Mouse (Mus musculus) granulocyte monocyte progenitor cell, adult 5-6 weeks (primary cell): ENCODE results near the gene Zfp961. TPM values are rescaled to one million over a fixed set of nuclear protein-coding genes. Genes with fewer than 3 reads are reported as not detected.
"Not testable (repeated sequence)": the region's sequence is repeated elsewhere in the genome, so short reads cannot be mapped to it uniquely, and the experiment has no call there.

Source experiments
- ATAC-seq: replicated peaks from 2 replicates; pipeline ENCODE4 v1.8.0; 2016; ENCODE audit warnings: mild to moderate bottlenecking, moderate TSS enrichment, inconsistent platforms; ENCODE audit not compliant: poor library complexity, severe bottlenecking
- total RNA-seq, 2 experiments: library from RNA; stranded (forward) in 1 of 2; stranded (reverse) in 1 of 2; fragments of 200-712, 200-1000 nt in 1 of 2; fragments of >200 nt in 1 of 2; fragmentation: Nextera tagmentation in 1 of 2; gene quantifications; 2 replicates each; pipeline ENCODE4 v1.2.3; 2014 to 2017

The Zfp961 gene
- total RNA-seq, 2 experiments from 2014 or later, result 31.3 to 34.4 TPM

- not testable (repeated sequence) for ATAC-seq
These were observed 62.8 kb downstream of the Zfp961 start for GRCm38 (mm10) chr8:72013506-72014228.

DNA sequence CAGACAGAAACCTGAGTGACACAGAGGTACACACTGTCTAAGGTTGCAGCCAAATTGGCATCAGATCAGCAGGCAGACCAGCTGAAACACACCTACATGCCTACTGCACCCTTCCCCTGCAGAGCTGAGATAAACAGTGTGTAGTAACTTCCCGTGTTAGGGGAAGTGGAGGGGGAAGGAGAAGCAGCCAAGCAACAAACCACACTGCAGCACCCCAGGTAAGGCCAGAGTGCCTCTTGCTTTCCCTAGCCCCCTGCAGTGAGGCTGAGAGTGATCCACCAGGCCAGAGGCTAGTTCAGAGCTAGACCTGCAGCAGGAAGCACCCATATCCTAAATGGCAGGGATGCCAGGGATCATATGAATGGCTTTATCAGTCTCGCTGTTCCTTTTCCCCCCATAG is 66.5 kb downstream of the Zfp961 start:
- ATAC-seq, result peak; percentile 93

DNA sequence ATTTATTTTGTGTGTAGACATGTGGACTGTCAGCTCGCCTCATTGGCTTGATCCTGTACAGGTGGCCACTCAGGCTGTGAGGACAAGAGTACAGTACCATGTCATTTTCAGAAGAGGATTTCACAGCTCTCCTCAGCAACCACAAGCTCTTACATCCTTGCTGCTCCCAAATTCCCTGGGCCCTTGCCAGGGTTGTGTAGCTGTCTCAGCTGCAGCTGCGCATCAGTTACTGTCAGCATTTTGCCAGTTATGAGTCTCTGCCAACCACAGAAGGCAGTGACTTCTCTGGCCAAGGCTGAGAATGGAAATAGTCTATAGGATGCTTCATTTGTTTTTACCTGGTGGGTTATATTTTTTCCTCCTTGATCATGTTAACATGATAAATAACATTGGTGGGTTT is 67.3 kb downstream of the Zfp961 start:
- ATAC-seq, result no peak

- not testable (repeated sequence) for ATAC-seq
These were observed 68.2 kb downstream of the Zfp961 start for GRCm38 (mm10) chr8:72019022-72019421.

DNA sequence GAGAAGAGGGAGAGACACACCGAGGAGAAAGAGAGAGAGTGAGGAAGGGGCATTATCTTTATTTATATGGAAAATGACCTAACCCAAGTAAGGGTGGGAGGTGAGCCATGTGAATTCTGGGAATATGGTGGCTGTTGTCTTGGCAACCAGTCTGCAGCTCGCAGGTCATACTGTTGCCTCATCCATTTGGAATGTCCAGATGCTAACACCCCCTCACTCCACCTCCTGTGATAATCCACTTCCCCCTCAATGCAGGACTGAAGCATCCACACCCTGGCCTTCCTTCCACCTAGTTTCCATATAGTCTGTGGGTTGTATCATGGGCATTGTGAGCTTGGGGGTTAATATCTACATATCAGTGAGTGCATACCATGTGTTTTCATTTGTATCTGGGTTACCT is 69.0 kb downstream of the Zfp961 start:
- ATAC-seq, result no peak

DNA sequence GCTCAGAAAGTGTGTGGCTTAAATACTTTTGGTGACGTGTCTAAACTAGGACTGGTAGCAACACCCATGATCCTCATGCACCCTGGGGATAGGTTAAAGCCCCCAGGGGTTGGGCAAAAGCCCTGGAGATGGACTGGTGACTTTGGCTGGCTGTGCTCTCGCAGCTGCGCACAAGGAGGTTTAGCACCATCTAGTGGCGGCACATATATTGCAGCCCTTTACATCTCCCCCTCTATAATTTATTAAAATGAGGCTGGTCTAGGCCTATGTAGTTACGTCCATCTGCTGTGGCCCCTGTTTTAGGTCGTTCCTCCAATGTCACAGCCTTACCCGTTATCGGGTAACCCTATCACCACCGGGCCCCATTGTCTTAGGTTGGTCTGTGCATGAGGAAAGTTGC is 74.0 kb downstream of the Zfp961 start:
- ATAC-seq, result not testable (repeated sequence)

DNA sequence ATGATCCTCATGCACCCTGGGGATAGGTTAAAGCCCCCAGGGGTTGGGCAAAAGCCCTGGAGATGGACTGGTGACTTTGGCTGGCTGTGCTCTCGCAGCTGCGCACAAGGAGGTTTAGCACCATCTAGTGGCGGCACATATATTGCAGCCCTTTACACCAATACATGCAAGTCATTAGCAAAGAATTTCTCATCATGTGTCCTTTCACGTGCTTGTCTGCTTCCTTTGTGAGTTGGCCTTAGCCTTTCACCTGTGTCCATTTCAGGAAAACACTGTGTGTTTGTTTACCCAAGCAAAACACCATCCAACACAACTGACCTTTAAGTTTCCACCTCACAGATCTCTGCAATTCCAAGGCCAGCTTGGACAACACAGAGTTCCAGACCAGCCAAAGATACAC is 82.1 kb downstream of the Zfp961 start:
- peak; percentile 52 for ATAC-seq

- not testable (repeated sequence) for ATAC-seq
These were observed 90.1 kb downstream of the Zfp961 start, which contains the start of gene Olfr372 for GRCm38 (mm10) chr8:72040918-72041317. TSS of gene Olfr372 (plus strand) at chr8:72041218.

DNA sequence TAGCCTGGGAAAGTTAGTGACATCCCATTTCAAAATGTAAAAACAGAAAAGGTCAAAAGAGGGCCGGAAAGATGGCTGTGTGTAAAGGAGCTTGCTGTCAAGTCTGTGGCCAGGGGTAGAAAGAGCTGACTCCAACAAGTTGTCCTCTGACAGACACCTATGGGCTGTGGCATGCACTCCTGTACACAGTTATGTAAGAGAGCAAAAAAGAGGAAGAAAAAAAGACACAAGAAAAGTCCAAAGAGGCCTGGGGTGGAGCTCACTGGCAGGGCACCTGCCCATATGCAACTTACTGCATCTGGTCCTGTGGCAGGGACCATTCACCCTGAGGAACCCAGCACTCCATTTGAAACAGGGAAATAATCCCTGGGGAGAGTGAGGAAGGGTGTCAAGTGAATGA is 91.7 kb downstream of the Zfp961 start:
- ATAC-seq, result peak; percentile 76

Other genes starting within 250 kb of the Zfp961 start
- 1.4 TPM in 1 of 2 replicates, not detected in the other for gene B3gnt3, start 249.2 kb upstream of the Zfp961 start, total RNA-seq (2014; fragmentation: Nextera tagmentation)
- gene B3gnt3, start 249.2 kb upstream of the Zfp961 start, total RNA-seq (2017), result 0.39 TPM in 1 of 2 replicates, not detected in the other
- 62.4 and 98.0 TPM in 2 replicates for gene Fcho1, start 225.3 kb upstream of the Zfp961 start, total RNA-seq (2014; fragmentation: Nextera tagmentation)
- gene Fcho1, start 225.3 kb upstream of the Zfp961 start, total RNA-seq (2017), result 39.8 and 76.7 TPM in 2 replicates
- 6.2 and 11.9 TPM in 2 replicates for gene Zfp709, start 69.0 kb upstream of the Zfp961 start, total RNA-seq (2014; fragmentation: Nextera tagmentation)
- gene Zfp709, start 69.0 kb upstream of the Zfp961 start, total RNA-seq (2017), result 8.3 and 9.8 TPM in 2 replicates
- 2.5 and 4.3 TPM in 2 replicates for gene Zfp882, start 42.4 kb upstream of the Zfp961 start, total RNA-seq (2014; fragmentation: Nextera tagmentation)
- 6.1 and 6.6 TPM in 2 replicates for gene Zfp882, start 42.4 kb upstream of the Zfp961 start, total RNA-seq (2017)
- 10.4 and 15.0 TPM in 2 replicates for gene Zfp617, start 42.4 kb upstream of the Zfp961 start, total RNA-seq (2014; fragmentation: Nextera tagmentation)
- 11.2 and 12.1 TPM in 2 replicates for gene Zfp617, start 42.4 kb upstream of the Zfp961 start, total RNA-seq (2017)
- gene Cyp4f18, start 58.6 kb downstream of the Zfp961 start, total RNA-seq (2014; fragmentation: Nextera tagmentation), result 11.7 and 15.8 TPM in 2 replicates
- 6.5 and 7.1 TPM in 2 replicates for gene Cyp4f18, start 58.6 kb downstream of the Zfp961 start, total RNA-seq (2017)
- gene Olfr372, start 90.2 kb downstream of the Zfp961 start, total RNA-seq (2014; fragmentation: Nextera tagmentation), result not detected in 2 replicates
- not detected in 2 replicates for gene Olfr372, start 90.2 kb downstream of the Zfp961 start, total RNA-seq (2017)
- not detected in 2 replicates for gene Olfr373, start 132.1 kb downstream of the Zfp961 start, total RNA-seq (2014; fragmentation: Nextera tagmentation)
- gene Olfr373, start 132.1 kb downstream of the Zfp961 start, total RNA-seq (2017), result not detected in 2 replicates
- gene Olfr374, start 156.0 kb downstream of the Zfp961 start, total RNA-seq (2014; fragmentation: Nextera tagmentation), result not detected in 2 replicates
- not detected in 2 replicates for gene Olfr374, start 156.0 kb downstream of the Zfp961 start, total RNA-seq (2017)
- 35.0 and 39.9 TPM in 2 replicates for gene Tpm4, start 183.9 kb downstream of the Zfp961 start, total RNA-seq (2014; fragmentation: Nextera tagmentation)
- gene Tpm4, start 183.9 kb downstream of the Zfp961 start, total RNA-seq (2017), result 54.2 and 60.5 TPM in 2 replicates
- 38.9 and 39.9 TPM in 2 replicates for gene Rab8a, start 210.2 kb downstream of the Zfp961 start, total RNA-seq (2014; fragmentation: Nextera tagmentation)
- gene Rab8a, start 210.2 kb downstream of the Zfp961 start, total RNA-seq (2017), result 320 and 344 TPM in 2 replicates
- gene Hsh2d, start 238.6 kb downstream of the Zfp961 start, total RNA-seq (2014; fragmentation: Nextera tagmentation), result 6.2 and 14.0 TPM in 2 replicates
- gene Hsh2d, start 238.6 kb downstream of the Zfp961 start, total RNA-seq (2017), result 2.6 and 3.1 TPM in 2 replicates